Mouse (Mus musculus) neural tube, embryonic 11.5 days (tissue): ENCODE measurements around the gene Tomm22. TPM values are rescaled to one million over a fixed set of nuclear protein-coding genes. Genes with fewer than 3 reads are reported as not detected.
A peak's percentile ranks its signal among the peaks of the same experiment; 100 is the strongest.

Source experiments
- ATAC-seq: fragments of 200-750 bp; cut with Nextera tagmentation; 2 replicates; pipeline ENCODE4 v1.8.0; 2017; ENCODE audit warnings: moderate number of reproducible peaks, mild to moderate bottlenecking, moderate TSS enrichment, moderate library complexity; ENCODE audit not compliant: insufficient read depth, low FRiP score, low TSS enrichment
- DNase-seq: peaks from one replicate; pipeline ENCODE4 v3.0.0-alpha.2; 2015; ENCODE audit warnings: low spot score
- H3K27ac ChIP-seq: fragments of 300-500 bp; sonication (generic); 2 replicates; pipeline ENCODE4 v1.5.1; 2014; ENCODE audit warnings: low read depth, mild to moderate bottlenecking, low read length
- H3K27me3 ChIP-seq: fragments of 300-500 bp; sonication (generic); 2 replicates; pipeline ENCODE4 v1.6.1; 2014; ENCODE audit warnings: mild to moderate bottlenecking, low read length, mixed read lengths; ENCODE audit not compliant: control insufficient read depth, insufficient read depth
- H3K36me3 ChIP-seq: fragments of 300-500 bp; sonication (generic); 2 replicates; pipeline ENCODE4 v1.6.1; 2014; ENCODE audit warnings: mild to moderate bottlenecking, low read length, moderate library complexity, mixed read lengths; ENCODE audit not compliant: control insufficient read depth, insufficient read depth
- H3K4me1 ChIP-seq: fragments of 300-500 bp; sonication (generic); 2 replicates; pipeline ENCODE4 v1.6.1; 2014; ENCODE audit warnings: low read length, mixed read lengths; ENCODE audit not compliant: control insufficient read depth, insufficient read depth
- H3K4me2 ChIP-seq: fragments of 300-500 bp; sonication (generic); 2 replicates; pipeline ENCODE4 v1.6.1; 2014; ENCODE audit warnings: low read depth, mild to moderate bottlenecking, moderate library complexity
- H3K4me3 ChIP-seq: fragments of 300-500 bp; sonication (generic); 2 replicates; pipeline ENCODE4 v1.5.1; 2014; ENCODE audit warnings: low read depth, low read length
- H3K9ac ChIP-seq: fragments of 300-500 bp; sonication (generic); 2 replicates; pipeline ENCODE4 v1.6.1; 2014; ENCODE audit warnings: mild to moderate bottlenecking, low read length
- H3K9me3 ChIP-seq: fragments of 300-500 bp; sonication (generic); 2 replicates; pipeline ENCODE4 v1.6.1; 2016; ENCODE audit warnings: low read length; ENCODE audit not compliant: control insufficient read depth
- WGBS: fragments of 180-500 bp; shearing (Covaris S2); extraction: QIAGEN DNeasy Blood & Tissue Kit; methylation state at CpG from one replicate; pipeline ENCODE4 v1.1.7; 2014; 5-methylcytosine and 5-hydroxymethylcytosine counted together
- polyA plus RNA-seq: library from polyadenylated mRNA; unstranded; fragments of >200 nt; fragmentation: Nextera tagmentation; extraction: Ambion mirVana; gene quantifications from 2 replicates; pipeline ENCODE4 v1.2.1, GENCODE M21; 2014

Gene Tomm22
- polyA plus RNA-seq, 1 experiment from 2014 or later = 285 TPM

DNA sequence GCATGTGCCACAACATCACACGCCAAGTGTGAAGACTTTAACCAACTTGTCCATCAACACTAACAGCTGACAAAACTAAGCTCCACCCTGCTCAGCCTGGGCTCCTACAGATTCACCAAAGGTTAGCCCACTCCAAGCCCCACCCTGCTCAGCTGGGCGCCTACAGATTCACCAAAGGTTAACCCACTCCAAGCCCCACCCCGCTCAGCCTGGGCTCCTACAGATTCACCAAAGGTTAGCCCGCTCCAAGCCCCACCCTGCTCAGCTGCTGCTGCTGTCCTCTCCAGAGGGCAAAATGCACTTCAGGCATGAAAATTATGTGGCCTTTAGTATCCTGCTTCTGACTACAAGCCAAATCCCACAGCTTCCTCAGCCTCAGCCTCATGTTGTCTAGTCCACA is 11.3 kb downstream of the Tomm22 start:
- Histone ChIP-seq H3K4me3 (no peak overlapping the region), H3K4me1 (peaks cover 26% of the 10 kb centered on the region), H3K9ac (no peak overlapping the region), H3K27me3 (no peaks in the 10 kb centered on the region), H3K36me3 (no peaks in the 10 kb centered on the region), H3K4me2 (no peak overlapping the region), H3K9me3 (no peaks in the 10 kb centered on the region), H3K27ac (no peak overlapping the region)
- no peak for DNase-seq
- ATAC-seq = no peak
- WGBS = 92% methylated on average over 4 of the region's 4 CpGs

DNA sequence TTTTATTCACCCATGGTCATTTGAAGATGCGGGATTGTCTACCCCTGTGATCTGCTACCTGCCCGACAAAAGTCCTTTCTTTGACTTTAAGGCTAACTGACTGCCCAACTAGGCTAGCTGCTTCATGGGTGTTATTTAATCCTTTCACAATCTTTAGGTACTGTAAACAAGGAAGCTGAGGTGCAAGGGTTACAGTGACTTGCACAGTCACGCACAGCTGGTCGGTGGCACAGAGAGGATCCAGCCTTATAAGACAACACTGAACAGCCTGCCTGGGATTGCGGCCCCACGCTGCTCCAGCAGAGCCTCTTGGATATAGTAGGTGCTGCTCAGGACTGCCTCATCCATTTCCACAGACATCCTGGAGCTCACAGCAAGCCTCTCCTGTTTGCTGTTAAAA is 12.5 kb downstream of the Tomm22 start:
- Histone ChIP-seq H3K4me2 (no peak overlapping the region), H3K9me3 (no peaks in the 10 kb centered on the region), H3K4me1 (peaks cover 26% of the 10 kb centered on the region), H3K9ac (peak overlapping the region; percentile 6; the same call in 1 of the 2 replicates), H3K27me3 (no peaks in the 10 kb centered on the region), H3K4me3 (no peak overlapping the region), H3K27ac (no peak overlapping the region), H3K36me3 (no peaks in the 10 kb centered on the region)
- DNase-seq (no peak), ATAC-seq (no peak)
- WGBS = 87% methylated on average over 6 of the region's 6 CpGs

DNA sequence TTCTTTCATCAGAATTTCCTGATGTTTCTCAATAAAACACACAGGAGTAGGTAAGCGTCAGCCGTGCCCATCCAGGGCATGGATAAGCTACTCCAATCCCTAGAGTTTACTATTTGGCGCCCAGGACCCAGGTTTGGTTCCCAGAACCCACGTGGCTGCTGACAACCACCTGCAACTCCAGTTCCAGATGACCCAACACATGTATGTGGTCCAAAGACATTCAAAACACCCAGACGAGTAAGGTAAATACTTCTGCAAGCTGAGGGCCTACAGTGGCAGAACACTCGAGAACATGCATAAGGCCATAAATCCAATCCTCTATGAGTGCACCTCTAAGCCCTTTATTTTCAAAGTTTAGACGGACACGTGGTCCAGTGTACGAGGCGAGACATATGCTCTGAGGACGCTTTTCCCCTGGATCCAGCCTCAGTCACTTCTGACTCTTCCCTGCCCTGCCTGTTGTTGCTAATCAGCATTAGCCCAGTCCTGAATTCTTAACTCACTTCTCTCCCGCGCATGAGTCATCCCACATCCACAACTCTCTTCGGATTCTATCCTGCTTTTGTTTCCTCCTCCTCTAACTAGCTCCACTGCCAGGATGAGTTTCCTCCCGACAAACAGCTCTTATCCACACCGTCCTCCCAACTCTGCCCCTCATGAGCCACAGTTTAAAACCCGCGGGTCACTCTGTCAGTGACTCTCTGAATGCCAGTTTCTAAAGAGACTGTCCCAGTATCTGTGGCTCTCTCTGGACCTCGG is 13.2 kb downstream of the Tomm22 start:
- no peaks in the 10 kb centered on the region for H3K36me3 ChIP-seq
- 85% methylated on average over 19 of the region's 19 CpGs for WGBS
- ATAC-seq (no peak), DNase-seq (no peak)
- H3K4me2 ChIP-seq = peak overlapping the region; percentile 20; the same call in 1 of the 2 replicates
- H3K9ac ChIP-seq = no peak overlapping the region; the same call in 1 of the 2 replicates
- H3K9me3 ChIP-seq = no peaks in the 10 kb centered on the region
- no peak overlapping the region for H3K27ac ChIP-seq
- H3K27me3 ChIP-seq = no peaks in the 10 kb centered on the region
- peak overlapping the region; percentile 4; the same call in 1 of the 2 replicates for H3K4me3 ChIP-seq
- H3K4me1 ChIP-seq = peaks cover 26% of the 10 kb centered on the region

DNA sequence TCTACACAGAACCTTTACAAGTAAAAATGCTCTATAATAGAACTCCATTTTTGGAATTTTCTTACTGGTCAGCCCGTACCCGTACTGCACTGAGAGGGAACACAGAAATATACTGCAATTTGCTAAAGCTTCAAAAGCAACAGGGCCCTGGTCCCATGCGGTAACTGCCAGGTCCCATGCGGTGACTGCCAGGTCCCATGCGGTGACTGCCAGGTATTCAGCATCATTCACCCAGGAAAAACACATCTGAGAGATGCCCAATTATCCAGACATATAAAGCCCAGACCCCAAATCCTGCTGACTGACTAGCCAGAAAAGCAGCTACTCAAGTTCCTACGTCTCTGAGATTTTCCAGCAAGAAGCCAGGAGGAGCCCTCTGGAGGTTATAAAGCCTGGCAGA is 14.0 kb downstream of the Tomm22 start:
- no peaks in the 10 kb centered on the region for H3K36me3 ChIP-seq
- H3K4me2 ChIP-seq = peak overlapping the region; percentile 48
- no peaks in the 10 kb centered on the region for H3K27me3 ChIP-seq
- DNase-seq (no peak), ATAC-seq (no peak)
- H3K9me3 ChIP-seq = no peaks in the 10 kb centered on the region
- no peak overlapping the region for H3K27ac ChIP-seq
- H3K9ac ChIP-seq = peak overlapping the region; percentile 5
- H3K4me3 ChIP-seq = no peak overlapping the region
- WGBS = 89% methylated on average over 6 of the region's 6 CpGs
- H3K4me1 ChIP-seq = peaks cover 26% of the 10 kb centered on the region

DNA sequence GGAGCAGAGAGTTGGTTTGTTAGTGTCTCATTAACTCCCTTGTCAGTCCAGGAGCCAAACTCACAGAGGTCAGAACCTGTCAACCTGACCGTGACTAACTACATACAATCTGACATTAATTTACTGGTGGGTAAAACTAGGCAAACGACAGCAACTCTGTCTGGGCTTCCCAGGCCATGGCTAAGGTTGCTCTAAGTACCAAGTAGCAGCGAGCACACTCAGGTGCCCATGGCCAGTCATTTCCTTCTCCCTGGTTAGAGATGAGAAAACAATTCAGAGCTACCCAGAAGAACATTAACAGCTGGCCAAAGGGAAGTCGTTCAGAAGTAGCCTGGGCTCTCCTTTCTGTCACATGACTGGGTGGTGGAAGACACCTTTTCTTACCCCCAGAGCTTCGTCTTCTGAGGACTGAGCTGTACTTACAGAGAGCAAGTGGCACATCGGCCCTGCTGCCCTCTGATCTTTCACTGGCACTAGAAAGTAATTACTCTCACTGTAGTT is 14.5 kb downstream of the Tomm22 start:
- peak overlapping the region; percentile 5 for H3K9ac ChIP-seq
- no peak for ATAC-seq
- H3K4me1 ChIP-seq = peaks cover 26% of the 10 kb centered on the region
- 41% methylated on average over 6 of the region's 6 CpGs for WGBS
- no peak overlapping the region for H3K27ac ChIP-seq
- H3K4me3 ChIP-seq = peak overlapping the region; percentile 16; the same call in 1 of the 2 replicates
- DNase-seq = no peak
- H3K27me3 ChIP-seq = no peaks in the 10 kb centered on the region
- H3K4me2 ChIP-seq = peak overlapping the region; percentile 48
- no peaks in the 10 kb centered on the region for H3K36me3 ChIP-seq
- H3K9me3 ChIP-seq = no peaks in the 10 kb centered on the region

DNA sequence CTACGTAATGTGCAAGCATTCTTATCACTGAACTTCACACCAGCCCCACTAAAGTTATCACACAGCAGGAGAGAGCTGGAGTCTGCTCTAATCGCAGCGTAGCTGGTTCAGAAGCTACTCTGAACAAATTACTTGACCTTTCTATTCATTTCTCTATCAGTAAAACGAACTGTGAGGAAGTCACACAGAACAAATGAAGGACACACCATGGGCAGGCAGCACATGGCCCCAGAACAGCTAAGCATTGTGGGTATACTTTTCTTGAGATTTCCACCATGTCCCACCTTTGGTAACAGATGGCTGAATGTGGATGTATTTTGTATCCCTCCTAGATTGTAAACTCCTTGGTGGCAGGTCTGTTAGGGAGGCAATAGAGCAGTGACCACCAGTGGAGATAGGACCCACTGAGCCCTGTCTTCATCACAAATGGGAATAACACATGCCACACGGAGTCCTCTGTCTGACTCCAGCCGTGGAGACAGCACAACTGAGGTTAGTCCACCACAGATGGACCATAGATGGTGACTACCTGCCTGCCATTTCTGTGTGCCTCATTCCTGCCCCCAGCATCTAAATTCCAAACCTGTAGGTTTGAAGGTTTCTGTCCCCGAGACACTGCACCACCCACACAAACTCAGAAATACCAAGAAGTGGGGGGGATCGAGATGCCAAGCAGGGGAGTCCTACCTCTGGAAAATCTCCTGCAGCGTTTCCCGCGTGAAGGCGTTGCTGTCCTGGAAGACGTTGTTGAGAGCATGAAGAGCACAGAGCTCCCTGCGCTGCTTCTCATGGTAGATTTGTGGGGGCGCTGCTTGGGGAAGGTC is 15.6 kb downstream of the Tomm22 start:
- no peaks in the 10 kb centered on the region for H3K36me3 ChIP-seq
- ATAC-seq (no peak), DNase-seq (no peak)
- peak overlapping the region; percentile 48 for H3K9ac ChIP-seq
- no peaks in the 10 kb centered on the region for H3K9me3 ChIP-seq
- peaks cover 26% of the 10 kb centered on the region for H3K4me1 ChIP-seq
- H3K27me3 ChIP-seq = no peaks in the 10 kb centered on the region
- H3K4me3 ChIP-seq = peak overlapping the region; percentile 85
- WGBS = 20% methylated on average over 15 of the region's 15 CpGs
- H3K27ac ChIP-seq = no peak overlapping the region
- peak overlapping the region; percentile 48 for H3K4me2 ChIP-seq

DNA sequence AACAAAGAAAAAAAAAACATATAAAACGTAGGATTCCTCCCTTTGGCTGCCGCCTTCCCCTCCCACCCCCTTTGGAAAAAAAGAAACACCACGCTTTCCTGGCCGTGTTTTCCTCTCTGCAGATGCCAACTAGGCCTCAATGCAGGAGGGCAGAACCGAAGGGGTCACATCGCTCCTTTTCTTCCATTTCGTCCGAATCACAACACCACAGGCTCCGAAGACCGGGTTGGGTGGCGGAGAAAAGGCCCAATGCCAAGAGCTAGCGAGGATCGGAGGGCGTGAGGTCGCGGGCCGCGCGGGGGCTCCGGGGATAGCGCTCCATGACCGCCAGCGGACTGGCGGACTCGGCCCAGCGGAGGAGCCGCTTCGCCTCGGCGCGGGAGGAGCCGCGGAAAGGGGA is 16.5 kb downstream of the Tomm22 start:
- Histone ChIP-seq H3K4me1 (peaks cover 32% of the 10 kb centered on the region), H3K27me3 (no peaks in the 10 kb centered on the region), H3K36me3 (no peaks in the 10 kb centered on the region), H3K9ac (peak overlapping the region; percentile 89), H3K4me2 (peak overlapping the region; percentile 48), H3K4me3 (peak overlapping the region; percentile 85), H3K9me3 (no peaks in the 10 kb centered on the region), H3K27ac (peak overlapping the region; percentile 89)
- DNase-seq (no peak), ATAC-seq (no peak)
- WGBS = 0% methylated on average over 33 of the region's 33 CpGs

DNA sequence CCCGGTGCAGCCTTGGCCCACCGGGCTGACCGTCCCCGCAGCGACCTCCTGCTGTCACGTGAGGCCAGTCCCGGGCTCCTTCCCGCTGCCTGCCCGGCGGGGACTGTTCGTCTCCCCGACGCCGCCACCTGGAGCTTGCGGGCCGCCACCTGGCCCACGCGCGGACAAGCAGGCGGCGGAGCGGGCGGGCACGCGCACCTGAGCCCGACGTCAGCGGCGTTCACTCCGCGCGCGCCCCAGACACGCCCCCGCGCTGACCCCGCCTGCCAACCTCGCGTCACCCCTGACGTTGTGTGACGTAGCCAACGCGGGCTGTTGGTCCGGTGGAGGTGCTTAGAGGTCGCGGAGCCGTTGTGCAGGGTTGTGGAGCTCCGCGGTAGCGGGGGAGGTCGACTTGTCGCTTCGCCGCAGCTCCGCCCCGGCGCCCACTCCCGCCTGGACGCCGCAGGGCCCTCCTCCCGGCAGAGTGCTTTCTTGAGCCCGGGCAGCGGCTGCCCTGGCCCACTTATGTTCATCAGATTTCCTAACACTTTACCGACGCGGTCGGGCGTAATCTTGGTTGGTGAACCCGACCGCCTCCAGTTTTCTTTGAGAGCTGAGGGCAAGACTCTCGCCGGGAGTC is 17.1 kb downstream of the Tomm22 start, which contains the start of gene Josd1:
Gene Josd1 (minus strand): TSS at position 274 of the 622 bp plus-strand sequence.
- Histone ChIP-seq H3K4me1 (peaks cover 32% of the 10 kb centered on the region), H3K4me3 (peak within 1 kb of the TSS; percentile 85), H3K27ac (peak within 1 kb of the TSS; percentile 89), H3K27me3 (no peaks in the 10 kb centered on the region), H3K36me3 (no peaks in the 10 kb centered on the region), H3K9me3 (no peaks in the 10 kb centered on the region), H3K4me2 (peak within 1 kb of the TSS; percentile 48), H3K9ac (peak within 1 kb of the TSS; percentile 89)
- DNase-seq (peak; percentile 92), ATAC-seq (peak; percentile 49; the same call in 1 of the 2 replicates)
- WGBS = under 1% methylated on average over 70 of the region's 72 CpGs
